ENCODE assay signal across 9 mouse cellular contexts in the genomic region with DNA sequence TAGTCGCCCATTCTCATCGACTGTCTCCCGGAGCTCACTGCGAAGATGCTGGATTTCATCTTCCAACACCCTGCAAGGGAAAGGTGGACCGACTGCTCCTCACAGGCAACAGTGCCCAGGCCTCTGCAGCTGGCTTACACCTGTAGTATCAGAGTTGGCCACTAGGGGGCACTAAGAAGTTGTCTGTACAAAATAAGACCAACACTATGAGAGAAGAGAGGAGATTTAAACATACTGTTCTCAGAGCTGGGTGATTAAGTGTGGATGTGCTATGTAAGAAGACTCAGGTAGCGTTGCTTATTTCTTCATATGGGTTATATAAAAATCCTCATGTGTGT. TPM values are rescaled to one million over a fixed set of nuclear protein-coding genes. Genes with fewer than 3 reads are reported as not detected.
A peak's percentile ranks its signal among the peaks of the same experiment; 100 is the strongest.
DNase-seq lines count a peak whose midpoint lies in the region; ATAC-seq and TF ChIP-seq lines count a peak whose summit lies in the region.
"Had no signal": no experiment of that assay in that cellular context is flagged by ENCODE, and none has a peak within 500 bp of the region (broad histone marks: within the 10 kb centered on the region; RNA-seq: fewer than 3 reads in every experiment).

No protein-coding gene starts in this region.

- no peak overlapping the region for H3K27ac ChIP-seq in ES-E14 (ENCODE audit: insufficient read depth, low read depth, low read length, poor library complexity, severe bottlenecking)
- H3K27ac ChIP-seq in embryonic facial prominence, embryonic 11.5 days (replicated peaks; ENCODE audit: low read depth, low read length) = no peak overlapping the region
- no peak overlapping the region for H3K27ac ChIP-seq in hindbrain, embryonic 11.5 days (ENCODE audit: low read depth, low read length)

- H3K9ac ChIP-seq in ES-E14 (ENCODE audit: insufficient read depth, low read depth, low read length, poor library complexity, severe bottlenecking) = no peak overlapping the region
- no peak overlapping the region for H3K9ac ChIP-seq in embryonic facial prominence, embryonic 11.5 days (replicated peaks; ENCODE audit: low read length)
- no peak overlapping the region for H3K9ac ChIP-seq in hindbrain, embryonic 11.5 days (ENCODE audit: low read depth, low read length)

- WGBS in embryonic facial prominence, embryonic 11.5 days = 21% methylated on average over 6 of the region's 6 CpGs
- 31% methylated on average over 6 of the region's 6 CpGs for WGBS in hindbrain, embryonic 11.5 days

- in situ Hi-C loops in ES-E14 (cut with MboI; ENCODE audit: low sequenced_read_pairs in 2 of 2, unreplicated experiment in 2 of 2) = no loop called here

- DNase-seq in ES-E14 (ENCODE audit: low read depth, low spot score) = peak; percentile 70
- peak; percentile 90 for DNase-seq in adrenal gland, postnatal 14 days
- peak; percentile 91 for DNase-seq in embryonic facial prominence, embryonic 11.5 days (ENCODE audit: low spot score)
- DNase-seq in hindbrain, embryonic 11.5 days (ENCODE audit: low spot score) = peak; percentile 89
- peak; percentile 90 for DNase-seq in layer of hippocampus, postnatal 10 days (ENCODE audit: low spot score in 2 of 2)
- DNase-seq in lung, postnatal 36 days = peak; percentile 93
- peak; percentile 90 to 93 for DNase-seq in right cerebral cortex, adult 2 months (ENCODE audit: low spot score in 2 of 2)
- DNase-seq in urinary bladder, postnatal 4 days (ENCODE audit: low spot score in 2 of 2) = peak; percentile 61 to 84

- no peaks in the 10 kb centered on the region for H3K9me3 ChIP-seq in ES-E14 (ENCODE audit: control insufficient read depth, insufficient read depth, low read depth, low read length)
- no peaks in the 10 kb centered on the region for H3K9me3 ChIP-seq in embryonic facial prominence, embryonic 11.5 days (replicated peaks; ENCODE audit: control insufficient read depth, low read length)
- no peaks in the 10 kb centered on the region for H3K9me3 ChIP-seq in hindbrain, embryonic 11.5 days (ENCODE audit: control insufficient read depth, low read length)

- no peak overlapping the region for H3K4me2 ChIP-seq in embryonic facial prominence, embryonic 11.5 days (ENCODE audit: low read depth, low read length)
- no peak overlapping the region for H3K4me2 ChIP-seq in hindbrain, embryonic 11.5 days (replicated peaks; ENCODE audit: low read depth, low read length)

- no peaks in the 10 kb centered on the region for H3K36me3 ChIP-seq in ES-E14 (ENCODE audit: control insufficient read depth, insufficient read depth, low read length, poor library complexity, severe bottlenecking)
- no peaks in the 10 kb centered on the region for H3K36me3 ChIP-seq in embryonic facial prominence, embryonic 11.5 days (replicated peaks; ENCODE audit: control insufficient read depth, insufficient read depth, low read depth, low read length)
- H3K36me3 ChIP-seq in hindbrain, embryonic 11.5 days (ENCODE audit: control insufficient read depth, insufficient read depth, low read length) = no peaks in the 10 kb centered on the region

- H3K27me3 ChIP-seq in embryonic facial prominence, embryonic 11.5 days (ENCODE audit: control insufficient read depth, insufficient read depth, low read length) = no peaks in the 10 kb centered on the region
- no peaks in the 10 kb centered on the region for H3K27me3 ChIP-seq in hindbrain, embryonic 11.5 days (ENCODE audit: control insufficient read depth, insufficient read depth, low read length)

- H3K4me3 ChIP-seq in ES-E14 (ENCODE audit: insufficient read depth in 1 of 2, low read depth in 1 of 2, low read length in 2 of 2, poor library complexity in 1 of 2, severe bottlenecking in 1 of 2) = no peak overlapping the region
- no peak overlapping the region for H3K4me3 ChIP-seq in embryonic facial prominence, embryonic 11.5 days (ENCODE audit: low read depth, low read length)
- H3K4me3 ChIP-seq in hindbrain, embryonic 11.5 days (ENCODE audit: low read depth, low read length) = no peak overlapping the region

- no peak for ATAC-seq in embryonic facial prominence, embryonic 11.5 days (replicated peaks; ENCODE audit: insufficient number of reproducible peaks, low FRiP score, low TSS enrichment, low read depth)
- 0 out of 2 replicates have a peak, but pooled peaks have one; percentile 12 for ATAC-seq in hindbrain, embryonic 11.5 days (ENCODE audit: low FRiP score)

- H3K4me1 ChIP-seq in ES-E14 (ENCODE audit: control insufficient read depth in 2 of 2, insufficient read depth in 2 of 2, low read length in 2 of 2, poor library complexity in 1 of 2) = no peaks in the 10 kb centered on the region
- H3K4me1 ChIP-seq in embryonic facial prominence, embryonic 11.5 days (ENCODE audit: control insufficient read depth, insufficient read depth, low read length) = no peaks in the 10 kb centered on the region
- H3K4me1 ChIP-seq in hindbrain, embryonic 11.5 days (replicated peaks; ENCODE audit: control insufficient read depth, insufficient read depth, low read length) = no peaks in the 10 kb centered on the region

TF ChIP-seq in ES-E14, 5 proteins besides CTCF, POLR2A, EP300 and RAD21:
- TF ChIP-seq MAFK (IDR thresholded peaks at IDR 0.05; ENCODE audit: insufficient read depth, low read depth, low read length) = no peak
- TF ChIP-seq ZC3H11A (IDR thresholded peaks at IDR 0.05; ENCODE audit: borderline replicate concordance, low read depth, low read length) = no peak
- TF ChIP-seq ZNF384 (IDR thresholded peaks at IDR 0.05; ENCODE audit: low read depth, low read length) = no peak
- TF ChIP-seq CHD2 (IDR thresholded peaks at IDR 0.05; ENCODE audit: low read depth, low read length) = no peak
- TF ChIP-seq HCFC1 (IDR thresholded peaks at IDR 0.05; ENCODE audit: borderline replicate concordance, insufficient read depth, low read length) = no peak
TF ChIP-seq in ES-E14: peak in this region for 0.

RNA-seq across cellular contexts. Expression of a gene that starts 8.3 kb away (rescaled TPM):
- 0.58 and 1.5 TPM in 2 replicates for total RNA-seq in ES-E14 (2012; rRNA removed)
- 0.86 and 1.1 TPM in 2 replicates for total RNA-seq in adrenal gland, postnatal 14 days (2021)
- polyA plus RNA-seq in embryonic facial prominence, embryonic 11.5 days (2014; fragmentation: Nextera tagmentation; extraction: Ambion mirVana) = 0.18 and 1.3 TPM in 2 replicates
- 2.4 and 4.0 TPM in 2 replicates for polyA plus RNA-seq in hindbrain, embryonic 11.5 days (2014; fragmentation: Nextera tagmentation; extraction: Ambion mirVana)
- total RNA-seq in layer of hippocampus, postnatal 10 days (2021) = 1 to 10 TPM; 6.6 to 7.7 TPM
- polyA plus RNA-seq: liver, embryonic 16.5 days had no signal

RNA-seq across cellular contexts. Expression of a gene that starts 27.2 kb away (rescaled TPM):
- 63.5 and 81.2 TPM in 2 replicates for total RNA-seq in ES-E14 (2012; rRNA removed)
- total RNA-seq in adrenal gland, postnatal 14 days (2021) = 112 and 114 TPM in 2 replicates
- 135 and 136 TPM in 2 replicates for polyA plus RNA-seq in embryonic facial prominence, embryonic 11.5 days (2014; fragmentation: Nextera tagmentation; extraction: Ambion mirVana)
- 149 and 158 TPM in 2 replicates for polyA plus RNA-seq in hindbrain, embryonic 11.5 days (2014; fragmentation: Nextera tagmentation; extraction: Ambion mirVana)
- total RNA-seq in layer of hippocampus, postnatal 10 days (2021) = 100 to 1,000 TPM in 1 of 2 experiments, 10 to 100 TPM in 1; 99.3 to 103 TPM

RNA-seq across cellular contexts. Expression of a gene that starts 38.6 kb away (rescaled TPM):
- total RNA-seq in ES-E14 (2012; rRNA removed) = 0.09 TPM in 1 of 2 replicates, not detected in the other
- total RNA-seq in adrenal gland, postnatal 14 days (2021) = not detected in 2 replicates
- not detected in 2 replicates for polyA plus RNA-seq in embryonic facial prominence, embryonic 11.5 days (2014; fragmentation: Nextera tagmentation; extraction: Ambion mirVana)
- polyA plus RNA-seq in hindbrain, embryonic 11.5 days (2014; fragmentation: Nextera tagmentation; extraction: Ambion mirVana) = not detected in 2 replicates
- total RNA-seq in layer of hippocampus, postnatal 10 days (2021) = 1 to 10 TPM; 2.8 to 2.9 TPM

RNA-seq across cellular contexts. Expression of a gene that starts 53.5 kb away (rescaled TPM):
- 0.21 and 0.62 TPM in 2 replicates for total RNA-seq in ES-E14 (2012; rRNA removed)
- total RNA-seq in adrenal gland, postnatal 14 days (2021) = not detected in 2 replicates
- 0.81 and 0.85 TPM in 2 replicates for polyA plus RNA-seq in embryonic facial prominence, embryonic 11.5 days (2014; fragmentation: Nextera tagmentation; extraction: Ambion mirVana)
- 0.57 and 0.78 TPM in 2 replicates for polyA plus RNA-seq in hindbrain, embryonic 11.5 days (2014; fragmentation: Nextera tagmentation; extraction: Ambion mirVana)
- 1 to 10 TPM; 2.9 to 3.2 TPM for total RNA-seq in layer of hippocampus, postnatal 10 days (2021)
